Mouse (Mus musculus) frontal cortex, postnatal 36 days (tissue): ENCODE results near the gene Smyd3.

Experiments
- DNase-seq, 2 experiments: peaks; one replicate each; pipeline ENCODE4 v3.0.0; 2022; ENCODE audit warnings: low spot score in 2 of 2

The Smyd3 gene

GRCm38 (mm10) chr1:179458987-179459368 lies 58.9 kb downstream of the Smyd3 start:
- DNase-seq, result no peak

DNA sequence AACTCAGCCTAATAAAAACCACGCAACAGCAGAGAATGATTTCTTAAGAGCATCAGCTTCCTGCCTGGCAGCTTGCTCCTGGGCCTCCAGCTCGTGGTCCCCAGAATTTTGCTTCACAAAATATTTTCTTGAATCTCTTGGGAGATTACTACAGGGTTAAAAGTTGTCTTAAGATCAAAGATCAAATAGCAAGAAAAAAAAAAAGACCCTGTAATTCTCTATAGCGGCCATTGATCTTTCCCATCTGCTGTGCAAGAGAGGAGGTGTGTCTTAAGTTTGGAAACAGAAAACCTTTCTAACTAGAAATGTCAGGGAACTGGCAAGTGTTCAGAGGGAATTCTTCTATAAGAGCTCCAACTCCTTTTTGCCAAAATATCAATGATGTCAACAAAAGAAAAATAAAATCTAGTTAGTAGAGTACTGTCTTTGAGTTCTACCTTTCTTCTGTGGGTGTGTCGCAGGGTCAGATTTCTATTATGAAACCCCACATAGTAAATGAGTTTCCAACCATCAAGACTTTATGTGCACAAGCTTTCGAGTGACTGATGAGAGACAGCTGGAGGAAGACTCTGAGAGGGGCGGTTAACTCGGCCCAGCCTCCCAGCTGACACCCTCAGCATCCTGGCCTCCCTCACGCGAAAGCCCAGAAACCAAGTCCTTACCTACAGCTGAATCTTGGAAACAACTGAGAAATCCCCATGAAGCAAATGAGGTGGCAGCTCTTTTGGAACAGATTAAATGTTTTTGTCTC lies 59.4 kb downstream of the Smyd3 start:
- DNase-seq, result no peak

- no peak for DNase-seq
Measured at GRCm38 (mm10) chr1:179454600-179454999, 63.2 kb downstream of the Smyd3 start.

GRCm38 (mm10) chr1:179451211-179451610 lies 66.6 kb downstream of the Smyd3 start:
- no peak for DNase-seq

DNA sequence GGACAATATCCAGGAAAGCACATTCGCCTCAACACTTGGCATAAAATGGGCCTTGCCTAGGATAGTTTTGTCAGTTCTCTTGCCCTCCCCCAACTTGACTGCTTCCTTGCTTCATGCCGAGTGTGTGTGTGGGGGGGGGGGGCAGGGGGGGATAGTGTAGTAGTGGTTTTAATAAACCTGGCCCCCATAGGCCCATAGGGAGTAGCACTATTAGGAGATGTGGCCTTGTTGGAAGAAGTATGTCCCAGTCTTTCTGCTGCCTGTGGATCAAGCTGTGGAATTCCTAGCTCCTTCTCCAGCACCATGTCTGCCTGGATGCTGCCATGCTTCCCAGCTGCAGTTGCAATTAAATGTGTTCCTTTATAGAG lies 71.0 kb downstream of the Smyd3 start:
- no peak for DNase-seq

DNA sequence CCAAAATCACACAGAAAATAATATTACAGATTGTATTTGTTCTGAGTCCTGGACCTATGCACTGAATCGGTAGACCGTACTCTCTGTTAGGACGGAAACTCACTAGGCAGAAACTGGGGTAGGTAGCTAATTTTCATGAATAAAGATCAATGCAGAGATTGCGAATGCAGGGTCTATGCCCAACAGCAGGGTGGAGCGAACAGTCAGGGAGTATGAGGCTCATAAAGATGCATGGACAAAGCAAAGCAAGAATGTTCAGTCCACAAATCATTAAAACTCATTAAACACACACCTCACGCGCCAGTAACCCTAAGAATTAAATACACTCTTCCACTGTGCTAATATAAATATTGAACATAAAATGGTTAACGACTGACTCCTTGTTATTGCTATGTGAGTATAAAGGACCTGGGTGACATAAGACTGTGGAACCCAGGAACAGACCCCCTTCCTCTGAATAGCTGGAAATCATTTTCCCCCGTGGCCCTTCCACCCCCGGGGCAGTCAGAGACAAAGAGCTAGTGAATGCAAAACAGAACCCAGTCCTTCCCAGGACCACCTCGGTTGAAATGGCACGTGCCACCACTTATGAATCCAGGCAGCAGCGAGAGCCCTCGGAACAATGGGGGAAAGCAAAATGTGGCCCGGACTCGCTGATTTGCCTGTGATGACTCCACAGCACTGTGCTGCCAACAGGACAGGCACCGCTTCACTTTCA lies 71.6 kb downstream of the Smyd3 start:
- no peak for DNase-seq

DNA sequence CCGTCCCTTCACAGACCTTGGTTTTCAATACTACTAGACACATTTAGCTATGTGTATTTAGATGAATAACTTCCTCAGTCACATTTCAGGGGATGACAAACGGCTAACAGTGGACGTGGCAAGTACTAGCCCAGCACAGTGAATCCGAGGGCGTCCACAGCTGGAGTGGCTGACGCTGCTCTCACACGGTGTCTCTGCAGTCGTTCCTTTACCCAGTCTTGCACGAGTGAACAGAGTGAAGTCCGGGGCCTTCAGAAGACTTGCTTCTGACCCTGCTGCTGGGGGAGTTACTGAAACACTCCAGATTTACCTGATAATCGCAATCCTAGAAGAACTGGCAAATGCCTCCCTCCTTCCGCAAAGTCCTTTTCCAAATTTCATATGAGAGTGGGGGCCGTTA lies 74.0 kb downstream of the Smyd3 start:
- DNase-seq, result no peak

DNA sequence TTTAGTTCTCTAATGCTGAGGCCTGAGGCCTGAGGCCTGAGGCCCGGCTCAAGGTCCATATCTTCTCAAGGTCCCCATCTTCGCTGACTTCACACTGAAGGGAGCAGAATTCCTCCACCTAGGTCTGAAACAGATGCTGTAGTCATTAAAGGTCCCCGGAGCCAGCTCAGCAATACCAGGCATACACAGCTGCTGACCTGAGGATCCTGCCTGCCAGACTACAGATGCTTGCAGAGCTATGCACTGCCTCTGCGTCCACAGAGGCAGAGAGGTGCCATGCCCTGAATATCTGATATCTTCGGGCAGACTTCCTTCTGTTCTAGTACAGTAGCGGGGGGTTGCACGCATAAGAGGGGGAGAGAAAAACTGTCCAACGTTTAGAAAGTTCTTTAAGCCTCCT lies 74.4 kb downstream of the Smyd3 start:
- no peak for DNase-seq

- DNase-seq, result peak; percentile 11 to 34
Measured at GRCm38 (mm10) chr1:179436596-179436995, 81.2 kb downstream of the Smyd3 start.

DNA sequence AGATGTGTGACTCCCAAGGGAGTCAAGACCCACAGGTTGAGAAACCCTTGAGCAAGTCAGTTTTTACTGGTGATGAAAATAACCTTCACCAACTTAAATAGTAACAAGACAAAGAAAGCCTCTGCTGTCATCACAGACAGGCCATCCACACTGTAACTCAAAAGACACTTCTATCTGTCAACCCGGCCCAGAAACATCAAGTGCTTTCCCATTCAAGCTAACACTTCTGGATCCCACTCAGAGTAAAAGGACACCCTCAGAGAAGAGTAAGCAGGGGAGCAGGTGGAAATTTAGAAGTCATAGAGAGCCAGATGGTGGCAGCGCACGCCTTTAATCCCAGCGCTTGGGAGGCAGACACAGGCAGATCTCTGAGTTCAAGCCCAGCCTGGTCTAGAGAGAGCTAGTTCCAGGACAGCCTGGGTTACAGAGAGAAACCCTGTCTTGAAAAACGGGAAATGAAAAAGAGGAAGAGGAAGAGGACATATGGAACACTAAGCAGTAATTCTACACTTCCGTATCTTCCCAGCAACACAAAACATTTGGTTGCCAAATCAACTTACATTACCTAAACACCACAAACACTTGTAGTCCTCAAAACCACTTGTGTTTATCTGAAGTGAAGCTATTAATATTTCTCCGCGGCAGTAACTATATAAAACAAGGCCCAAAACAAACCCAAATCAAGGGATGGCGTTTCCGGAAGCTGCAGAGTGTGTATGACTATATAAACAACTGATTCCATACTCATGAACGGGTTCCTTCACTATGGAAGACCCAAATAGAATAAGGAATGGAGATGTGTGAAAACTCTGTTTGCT lies 83.2 kb downstream of the Smyd3 start:
- DNase-seq, result no peak

DNA sequence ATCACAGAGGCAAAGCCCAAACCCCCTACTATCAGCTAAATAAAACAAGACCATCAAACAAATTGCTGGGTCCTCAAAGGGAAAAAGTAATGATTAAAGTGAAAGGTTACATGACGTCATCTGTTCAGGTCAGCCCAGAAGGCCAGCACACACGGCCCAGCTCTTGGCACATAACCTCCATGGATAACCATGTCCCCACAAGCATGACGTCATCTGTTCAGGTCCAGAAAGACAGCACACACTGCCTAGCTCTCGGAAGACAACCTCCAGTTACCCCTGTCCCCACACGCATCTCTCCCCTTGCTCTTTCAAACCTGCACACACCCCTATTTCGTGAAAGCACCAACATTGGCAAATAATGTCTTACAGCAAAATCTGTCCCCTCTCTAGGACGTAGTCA lies 84.0 kb downstream of the Smyd3 start:
- no peak for DNase-seq

DNA sequence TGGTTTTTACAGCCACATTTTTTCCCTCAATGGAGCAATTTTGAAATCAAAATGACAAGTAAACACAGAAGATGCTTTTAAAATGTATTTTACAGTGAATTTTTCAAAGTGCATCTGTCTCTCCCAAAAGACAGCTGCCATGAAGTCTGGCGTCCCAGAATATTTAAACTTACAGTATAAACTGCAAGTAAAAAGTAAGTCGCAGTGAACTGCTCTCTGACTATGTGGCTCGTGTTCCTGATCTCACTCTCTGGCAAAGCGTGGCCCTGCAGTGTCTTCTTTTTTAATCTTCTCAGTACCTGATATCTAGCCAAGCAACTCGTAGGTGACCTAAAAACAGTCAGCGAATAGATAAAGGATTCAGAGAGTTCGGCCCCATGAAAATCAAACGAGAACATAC lies 84.5 kb downstream of the Smyd3 start:
- no peak for DNase-seq

DNA sequence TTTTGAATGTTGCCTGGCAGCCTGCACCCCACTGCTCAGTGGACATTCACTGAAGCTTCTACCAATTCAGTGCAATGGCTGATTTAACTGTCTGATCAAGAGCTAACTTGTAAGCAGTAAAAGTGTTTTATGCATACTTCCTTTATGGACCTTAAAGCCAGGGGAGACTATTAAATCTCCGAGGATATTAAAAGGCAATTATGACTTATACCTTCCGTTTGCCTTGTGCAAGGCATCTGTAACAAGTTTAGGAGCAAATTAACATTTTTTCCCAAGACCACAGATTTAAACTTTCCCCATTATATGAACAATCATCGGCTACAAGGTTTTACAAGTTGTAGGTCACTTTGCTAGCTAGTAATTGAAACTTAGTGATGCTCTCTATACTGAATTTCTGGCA lies 87.8 kb downstream of the Smyd3 start:
- DNase-seq, result no peak

DNA sequence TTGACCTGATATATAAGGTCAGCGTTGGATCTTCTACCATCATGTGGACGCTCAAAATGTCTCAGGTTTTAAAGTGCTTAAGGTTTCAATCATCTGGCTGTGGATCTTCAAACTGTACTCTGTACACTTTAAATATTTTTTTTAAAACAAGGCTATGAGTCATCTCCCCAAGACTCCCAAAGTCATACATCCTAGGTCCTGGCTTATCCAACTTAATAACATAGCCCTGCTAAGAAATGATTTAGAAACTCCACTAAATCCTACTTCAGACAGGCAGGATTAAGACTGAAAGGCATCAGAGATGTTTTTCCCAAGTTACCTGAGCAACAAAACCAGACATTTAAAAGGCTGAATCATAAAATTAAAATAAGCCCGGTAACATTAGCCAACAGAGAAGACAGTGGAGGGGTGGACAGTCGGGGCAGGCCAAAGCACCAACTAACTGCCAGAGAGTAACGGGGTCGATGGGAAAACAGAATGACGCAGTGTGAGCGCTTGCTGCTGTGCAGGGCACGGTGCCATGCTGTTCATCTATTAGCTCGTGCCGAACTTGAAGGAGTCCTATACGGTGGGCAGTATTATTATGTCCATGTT lies 92.9 kb downstream of the Smyd3 start:
- DNase-seq, result no peak

GRCm38 (mm10) chr1:179419091-179419490 lies 98.8 kb downstream of the Smyd3 start:
- DNase-seq, result no peak

DNA sequence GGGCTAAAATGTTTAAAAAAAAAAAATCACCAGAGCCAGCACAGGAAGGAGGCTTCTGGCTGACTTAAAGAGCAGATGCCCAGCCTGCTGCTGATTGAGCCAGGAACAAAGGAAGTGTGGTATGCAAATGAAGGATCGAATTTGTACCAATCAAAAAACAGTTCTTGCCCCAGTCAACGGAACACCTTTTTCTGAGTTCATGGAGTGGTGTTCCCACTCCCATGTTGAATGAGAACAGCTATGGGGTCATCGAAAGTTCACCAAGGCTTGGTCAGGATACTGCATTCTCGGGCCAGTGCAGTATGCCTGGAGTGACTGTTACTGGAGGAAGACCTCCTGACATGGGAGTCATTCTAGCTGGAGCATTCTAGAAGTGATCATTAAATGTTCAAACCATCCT lies 109.8 kb downstream of the Smyd3 start:
- DNase-seq, result no peak

DNA sequence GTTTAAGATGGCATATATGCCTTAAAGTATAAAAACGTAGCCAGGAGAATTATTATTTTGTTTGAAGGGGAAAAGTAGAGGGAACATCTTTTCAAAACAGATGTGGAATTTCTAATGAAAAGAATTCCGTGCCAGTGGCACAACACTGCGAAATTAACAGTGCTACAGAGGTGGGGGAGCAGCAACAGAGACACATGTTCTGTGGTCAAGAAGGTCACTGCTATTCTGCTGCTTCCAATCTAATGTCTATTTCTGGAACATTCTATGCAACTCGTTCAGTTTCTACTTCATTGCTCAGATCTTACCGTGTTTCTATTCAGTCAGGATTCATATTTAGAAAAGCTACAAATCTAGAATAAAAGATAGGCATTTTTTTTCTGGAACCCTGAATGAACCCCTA lies 117.0 kb downstream of the Smyd3 start:
- DNase-seq, result no peak

GRCm38 (mm10) chr1:179398639-179399038 lies 119.2 kb downstream of the Smyd3 start:
- DNase-seq, result no peak

DNA sequence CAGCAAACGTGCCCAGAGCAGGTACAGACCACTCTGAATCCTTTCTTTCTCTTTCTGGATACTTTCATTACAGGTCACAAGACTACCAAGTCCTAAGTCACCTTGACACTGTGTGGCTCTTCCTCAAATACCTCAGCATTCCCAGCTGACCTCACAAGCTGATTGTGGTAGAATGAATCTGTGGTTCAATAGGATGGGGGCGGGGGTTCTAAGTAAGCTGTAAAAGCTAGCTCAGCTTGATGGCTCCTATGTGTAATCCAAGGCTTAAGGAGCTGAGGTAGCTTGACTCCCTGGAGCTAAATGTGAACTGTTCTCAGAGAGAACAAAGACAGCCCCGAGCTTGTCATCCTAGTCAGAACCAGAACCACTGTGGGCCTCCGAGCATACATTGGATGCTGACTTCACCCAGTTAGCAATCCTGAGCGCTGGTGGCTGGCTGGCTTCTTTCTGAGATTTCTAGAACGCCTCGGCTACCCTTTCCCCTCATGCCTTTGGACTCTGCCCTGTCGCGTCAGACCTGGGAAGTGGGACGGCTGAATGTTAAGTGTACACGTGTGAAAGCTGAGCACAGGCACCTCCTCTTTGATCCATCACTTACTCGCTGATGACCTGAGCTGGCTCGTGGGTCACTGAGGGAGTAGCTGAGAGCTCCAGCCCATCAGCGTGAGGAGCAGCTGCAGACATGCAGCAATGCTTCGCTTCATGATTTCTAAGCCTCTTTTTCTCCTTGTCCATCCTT lies 131.4 kb downstream of the Smyd3 start:
- DNase-seq, result no peak

GRCm38 (mm10) chr1:179385691-179386090 lies 132.2 kb downstream of the Smyd3 start:
- DNase-seq, result peak in 1 of 2 experiments; percentile 42

DNA sequence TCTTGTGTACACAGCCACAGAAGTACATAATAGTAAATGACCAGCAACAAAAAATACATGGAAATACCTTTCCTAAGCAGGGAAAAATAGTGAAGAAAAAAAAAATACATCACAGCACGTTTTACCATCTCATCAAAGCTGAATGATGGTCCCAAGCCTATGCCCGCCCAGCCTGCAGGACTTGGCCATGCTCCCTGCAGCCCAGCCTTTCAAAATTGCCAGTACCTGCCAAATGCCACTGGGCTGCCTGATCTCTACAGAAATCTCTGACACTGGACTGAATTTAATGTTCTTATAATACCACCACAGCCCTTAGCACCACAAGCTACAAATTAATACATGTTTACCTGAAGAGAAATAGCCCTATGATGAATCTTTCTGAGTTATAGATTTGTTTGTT lies 133.5 kb downstream of the Smyd3 start:
- no peak for DNase-seq

- peak in 1 of 2 experiments; percentile 15 for DNase-seq
Measured at GRCm38 (mm10) chr1:179378102-179378501, 139.7 kb downstream of the Smyd3 start.
